Mouse (Mus musculus) skeletal muscle tissue, adult 2 months (tissue): ENCODE results near the gene Nfkbil1.

ENCODE experiments used
- DNase-seq: peaks from one replicate; pipeline ENCODE4 v3.0.0-alpha.2; 2012; ENCODE audit warnings: low read depth, low spot score

Nfkbil1 gene

GRCm38 (mm10) chr17:35254241-35255098 lies 18.9 kb upstream of the Nfkbil1 start:
- no peak for DNase-seq

DNA sequence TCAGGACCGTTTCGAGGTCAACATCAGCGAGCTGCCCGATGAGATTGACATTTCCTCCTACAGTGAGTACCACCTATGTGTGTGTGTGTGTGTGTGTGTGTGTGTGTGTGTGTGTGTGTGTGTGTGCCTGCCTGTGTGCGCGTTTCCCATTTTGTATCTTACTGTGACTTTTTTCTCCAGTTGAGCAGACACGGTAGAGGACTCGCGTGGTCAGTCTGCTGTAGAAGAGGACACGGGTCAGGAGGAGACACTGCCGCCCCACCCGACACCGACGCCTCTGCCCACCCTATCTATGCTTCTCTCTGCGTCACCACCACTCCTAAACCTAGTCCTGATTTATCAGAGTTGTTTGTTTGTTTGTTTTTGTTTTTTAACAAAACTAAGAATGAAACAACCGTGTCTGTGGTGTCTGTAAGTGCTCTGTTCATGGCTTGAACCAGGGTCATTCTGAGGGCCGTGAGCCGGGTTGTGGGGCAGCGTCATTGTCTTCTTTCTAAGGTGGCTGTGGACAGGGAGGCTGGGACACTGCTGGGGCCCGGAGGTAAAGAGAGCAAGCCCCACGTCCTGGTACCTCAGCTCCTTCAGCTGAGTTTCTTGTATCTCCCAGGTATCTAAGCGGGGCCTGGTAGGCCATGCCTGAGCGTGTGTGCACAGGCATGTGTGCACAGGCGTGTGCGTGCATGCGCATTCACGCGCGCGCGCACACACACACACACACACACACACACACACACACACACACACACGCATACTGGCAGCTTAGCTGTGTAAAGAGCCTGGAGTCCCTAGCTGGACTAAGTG lies 17.9 kb upstream of the Nfkbil1 start:
- no peak for DNase-seq

DNA sequence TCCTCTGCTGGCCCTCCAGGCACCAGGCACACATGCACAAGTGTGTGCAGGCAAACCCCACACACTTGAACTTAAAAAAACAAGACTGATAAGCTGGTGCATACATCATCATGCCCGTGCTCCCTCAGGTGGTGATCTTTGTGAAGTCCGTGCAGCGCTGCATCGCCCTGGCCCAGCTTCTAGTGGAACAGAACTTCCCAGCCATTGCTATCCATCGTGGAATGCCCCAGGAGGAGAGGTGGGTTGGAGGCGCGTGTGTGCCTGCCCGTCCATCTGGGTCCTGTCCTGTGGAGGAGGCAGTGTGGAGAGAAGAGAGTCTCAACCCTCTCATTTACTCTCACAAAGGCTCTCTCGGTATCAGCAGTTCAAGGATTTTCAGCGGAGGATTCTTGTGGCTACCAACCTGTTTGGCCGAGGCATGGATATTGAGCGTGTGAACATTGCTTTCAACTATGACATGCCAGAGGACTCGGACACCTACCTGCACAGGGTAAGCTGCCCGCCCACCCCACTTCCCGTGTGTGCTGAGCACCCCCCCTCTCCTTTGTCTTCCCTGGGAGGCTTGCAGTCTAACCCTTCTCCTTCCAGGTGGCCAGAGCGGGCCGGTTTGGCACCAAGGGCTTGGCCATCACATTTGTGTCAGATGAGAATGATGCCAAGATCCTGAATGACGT lies 17.2 kb upstream of the Nfkbil1 start:
- no peak for DNase-seq

- DNase-seq = no peak
Observed at GRCm38 (mm10) chr17:35251981-35252380, 16.4 kb upstream of the Nfkbil1 start.

DNA sequence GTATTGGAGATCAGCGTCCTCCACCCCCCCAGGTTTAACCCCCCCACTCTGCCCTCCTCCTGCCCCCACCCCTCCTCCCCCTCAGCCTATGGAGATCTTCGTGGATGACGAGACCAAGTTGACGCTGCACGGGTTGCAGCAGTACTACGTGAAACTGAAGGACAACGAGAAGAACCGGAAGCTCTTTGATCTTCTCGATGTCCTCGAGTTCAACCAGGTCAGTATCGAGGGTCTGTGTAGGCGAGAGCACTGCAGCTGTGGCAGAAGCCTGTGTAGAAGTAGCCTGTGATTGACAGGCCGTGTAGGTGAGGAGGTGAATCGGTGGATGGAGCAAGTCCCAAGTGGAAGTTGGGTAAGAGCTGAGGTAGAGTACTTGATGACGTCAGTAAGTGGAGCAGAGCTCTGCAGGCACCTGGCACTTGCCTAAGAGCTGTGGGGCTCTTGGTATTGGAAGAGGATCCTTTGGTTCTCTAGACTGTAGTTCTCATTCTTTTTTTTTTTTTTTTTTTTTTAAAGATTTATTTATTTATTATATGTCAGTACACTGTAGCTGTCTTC lies 15.6 kb upstream of the Nfkbil1 start:
- no peak for DNase-seq

DNA sequence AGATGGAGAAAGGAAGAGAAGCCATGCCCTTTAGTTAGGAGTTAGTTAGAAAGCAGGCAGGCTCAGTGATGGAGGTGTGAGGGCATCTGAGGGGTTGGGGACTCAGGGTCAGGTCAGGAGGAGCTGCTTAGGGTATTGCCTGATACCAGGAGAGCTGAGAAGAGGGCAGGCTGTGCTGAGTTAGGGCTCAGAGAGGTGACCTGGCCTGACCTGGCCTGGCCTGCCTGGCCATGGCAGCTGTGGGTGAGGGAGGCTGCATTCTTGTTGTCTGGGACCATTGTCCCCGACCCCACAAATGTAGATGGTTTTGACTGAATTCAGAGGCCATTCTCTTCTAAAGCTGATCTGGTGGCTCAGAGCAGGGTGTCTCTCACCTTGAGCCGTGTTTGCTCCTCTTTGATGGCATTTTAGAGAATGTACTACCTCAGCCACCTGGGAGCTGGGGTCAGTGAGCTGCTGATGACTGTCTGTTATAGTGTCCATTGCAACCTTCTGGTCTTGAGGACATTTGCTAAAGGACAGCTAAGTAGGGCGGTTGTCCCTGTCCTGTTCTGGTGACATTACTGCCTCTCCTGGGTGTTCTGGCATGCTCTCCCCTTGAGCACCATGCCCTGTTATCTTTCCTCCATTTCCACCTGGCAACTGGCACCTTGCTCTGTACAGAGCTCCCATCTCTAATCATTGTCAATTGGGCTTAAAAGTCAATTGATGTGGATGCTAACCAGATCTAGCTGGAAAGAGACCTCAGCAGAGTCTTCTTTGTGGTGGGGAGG lies 14.9 kb upstream of the Nfkbil1 start:
- DNase-seq = no peak

GRCm38 (mm10) chr17:35249451-35250197 lies 14.0 kb upstream of the Nfkbil1 start:
- DNase-seq = no peak

DNA sequence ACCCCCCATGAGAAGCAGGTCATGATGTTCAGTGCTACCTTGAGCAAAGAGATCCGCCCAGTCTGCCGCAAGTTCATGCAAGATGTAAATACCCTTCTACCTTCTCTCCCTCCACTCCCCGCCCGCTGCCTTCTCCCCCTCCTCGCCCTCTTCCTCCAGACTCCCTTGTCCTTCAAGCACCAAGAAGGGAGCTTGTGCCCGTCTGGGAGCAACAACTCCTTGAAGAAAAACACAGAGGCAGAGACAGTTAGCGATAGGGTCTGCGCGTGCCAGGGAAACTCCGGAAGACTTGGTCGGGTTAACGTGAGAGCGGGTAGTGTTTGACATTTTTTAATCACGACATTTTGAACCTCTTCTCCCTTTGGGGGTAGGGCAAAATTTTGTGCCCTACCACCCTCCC lies 13.4 kb upstream of the Nfkbil1 start:
- DNase-seq = no peak

DNA sequence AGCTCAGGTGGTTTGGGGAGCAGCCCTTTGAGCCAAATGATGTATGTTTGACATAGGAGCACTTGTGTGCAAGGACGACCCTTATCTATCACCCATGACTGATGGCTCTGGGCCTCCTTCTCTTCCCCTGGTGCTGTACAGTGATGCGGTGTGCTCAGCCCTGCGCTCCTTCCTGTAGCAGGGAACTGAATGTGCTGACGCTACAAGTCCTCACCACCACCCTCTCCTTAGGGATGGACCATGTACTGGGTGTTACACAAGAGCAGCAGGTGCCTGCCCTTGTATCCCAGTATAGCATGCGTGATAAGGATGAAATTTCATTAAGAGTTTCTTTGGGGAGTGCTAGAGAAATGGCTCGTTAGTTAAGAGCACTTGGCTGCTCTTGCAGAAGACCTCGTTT lies 11.6 kb upstream of the Nfkbil1 start:
- DNase-seq = no peak

GRCm38 (mm10) chr17:35245731-35246623 lies 10.4 kb upstream of the Nfkbil1 start:
- DNase-seq = no peak

- no peak for DNase-seq
Observed at GRCm38 (mm10) chr17:35244999-35245398, 9.4 kb upstream of the Nfkbil1 start.

DNA sequence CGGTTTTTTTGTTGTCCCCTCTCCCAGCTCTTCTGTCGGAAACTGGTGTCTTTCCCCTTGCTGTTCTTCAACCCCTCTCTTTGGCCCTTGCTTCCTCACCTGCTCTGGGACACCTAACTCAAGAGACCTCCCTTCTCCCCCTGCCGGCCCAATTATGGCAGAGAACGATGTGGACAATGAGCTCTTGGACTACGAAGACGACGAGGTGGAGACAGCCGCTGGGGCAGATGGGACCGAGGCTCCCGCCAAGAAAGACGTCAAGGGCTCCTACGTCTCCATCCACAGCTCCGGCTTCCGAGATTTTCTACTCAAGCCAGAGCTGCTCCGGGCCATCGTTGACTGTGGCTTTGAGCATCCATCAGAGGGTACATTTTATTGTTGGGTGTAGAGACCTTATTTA lies 7.5 kb upstream of the Nfkbil1 start:
- DNase-seq = no peak

GRCm38 (mm10) chr17:35242015-35242941 lies 6.7 kb upstream of the Nfkbil1 start:
- peak; percentile 61 for DNase-seq

GRCm38 (mm10) chr17:35241305-35242014 lies 5.9 kb upstream of the Nfkbil1 start, which contains the start of gene Ddx39b:
Ddx39b (plus strand) TSS chr17:35241746.
- peak; percentile 96 for DNase-seq

GRCm38 (mm10) chr17:35240384-35241304 lies 5.1 kb upstream of the Nfkbil1 start:
- DNase-seq = no peak

- DNase-seq = no peak
Observed at GRCm38 (mm10) chr17:35239700-35240099, 4.1 kb upstream of the Nfkbil1 start.
